Mouse (Mus musculus): Measurements from ENCODE around the gene Fam214b. TPM values are rescaled to one million over a fixed set of nuclear protein-coding genes. Genes with fewer than 3 reads are reported as not detected.

Fam214b gene
- polyA plus RNA-seq, 1 experiment = 4.8 TPM

DNA sequence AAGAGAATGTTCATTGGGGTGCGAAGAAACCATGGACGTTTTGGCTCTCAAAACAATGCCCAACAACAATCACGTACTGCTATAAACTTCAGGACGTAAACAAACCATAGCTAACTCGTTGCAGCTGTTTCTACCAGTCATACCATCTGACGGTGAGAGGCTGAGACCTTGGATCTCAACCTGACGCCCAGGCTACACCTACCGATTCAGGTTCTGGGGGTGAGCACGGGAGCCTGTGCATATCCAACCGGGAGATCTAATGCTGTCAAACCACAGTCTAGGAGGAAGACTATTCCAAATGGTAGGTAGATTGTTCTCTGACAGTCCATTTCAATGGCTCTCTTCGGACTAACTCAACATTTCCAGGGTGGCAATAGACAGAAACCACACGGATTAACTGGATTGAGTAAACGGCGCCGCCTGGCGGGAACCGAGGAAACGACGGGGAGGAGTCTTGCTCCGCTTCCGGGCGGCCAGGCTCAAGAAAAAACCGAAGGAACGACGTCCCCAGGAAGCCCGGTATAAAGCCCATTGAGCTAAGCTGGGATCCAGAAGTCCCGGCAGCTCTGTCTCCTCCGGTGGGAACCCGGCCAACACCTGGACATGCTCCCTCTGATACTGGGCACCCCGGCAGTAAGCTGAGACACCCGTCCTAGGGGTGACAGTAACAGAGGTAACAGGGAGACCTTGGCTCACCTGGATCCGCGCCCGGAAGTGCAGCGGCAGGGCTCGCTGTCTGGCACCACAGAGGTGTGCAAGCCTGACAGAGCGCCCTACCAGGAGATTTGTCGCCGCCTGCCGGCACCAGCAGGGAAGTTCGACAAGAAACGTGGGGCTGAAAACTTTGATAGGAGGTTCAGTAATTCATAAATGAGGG is 20.7 kb downstream of the Fam214b start, which contains the start of gene Pigo:
TSS of gene Pigo (minus strand) at position 736 of the 877 bp plus-strand sequence.
- Histone ChIP-seq H3K79me3 (ENCODE audit: low read depth) (no peaks in the 10 kb centered on the region), H3K36me3 (ENCODE audit: control insufficient read depth, insufficient read depth) (peaks cover 22% of the 10 kb centered on the region)

DNA sequence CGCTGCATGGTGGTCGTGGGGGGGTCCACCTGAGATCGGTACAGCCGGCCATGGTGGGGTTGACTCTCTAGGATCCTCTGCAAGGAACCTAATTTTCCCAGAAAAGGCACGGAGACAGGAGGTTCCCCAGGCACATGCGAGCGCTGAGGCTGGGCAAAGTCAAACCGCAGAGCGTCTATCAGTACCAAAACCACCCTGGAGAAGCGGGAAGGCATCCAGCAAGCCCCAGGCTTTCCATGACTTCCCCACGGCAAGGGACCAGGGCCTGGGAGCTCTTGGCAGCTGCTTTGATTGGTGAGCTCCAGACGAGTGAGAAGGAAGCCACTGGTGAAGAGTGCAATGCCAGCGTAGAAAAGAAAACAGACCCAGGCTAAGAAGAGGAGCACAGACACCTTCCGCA is 21.3 kb downstream of the Fam214b start:
- H3K36me3 ChIP-seq (ENCODE audit: control insufficient read depth, insufficient read depth) = peaks cover 22% of the 10 kb centered on the region
- TF ChIP-seq MYOD1 (IDR thresholded peaks at IDR 0.05; ENCODE audit: control insufficient read depth, insufficient read length, low read depth) = no peak
- TF ChIP-seq CTCF (IDR thresholded peaks at IDR 0.05; ENCODE audit: control insufficient read depth, insufficient read depth, insufficient read length) = no peak
- no peak for TF ChIP-seq MYOG (IDR thresholded peaks at IDR 0.05; ENCODE audit: control insufficient read depth, extremely low read depth, insufficient read length)
- TF ChIP-seq CEBPB (IDR thresholded peaks at IDR 0.05; ENCODE audit: low read depth) = no peak
- TF ChIP-seq FOSL1 (IDR thresholded peaks at IDR 0.05; ENCODE audit: insufficient read depth, low read length, poor library complexity, severe bottlenecking) = no peak
- TF ChIP-seq USF1 (IDR thresholded peaks at IDR 0.05; ENCODE audit: low read depth) = no peak
- no peak for TF ChIP-seq MAX (IDR thresholded peaks at IDR 0.05)
- no peak overlapping the region for H3K4me3 ChIP-seq (ENCODE audit: insufficient read depth, poor library complexity, severe bottlenecking)
- H3K27me3 ChIP-seq (ENCODE audit: control insufficient read depth, insufficient read depth, insufficient read length) = no peaks in the 10 kb centered on the region
- H3K79me2 ChIP-seq (ENCODE audit: control insufficient read depth, insufficient read depth) = peaks cover 3% of the 10 kb centered on the region
- H3ac ChIP-seq (ENCODE audit: control insufficient read depth, insufficient read length, low read depth) = no peak overlapping the region
- no peaks in the 10 kb centered on the region for H3K79me3 ChIP-seq (ENCODE audit: low read depth)

More for the DNA sequence above, 20.7 kb downstream of the Fam214b start, which contains the start of gene Pigo:
- Histone ChIP-seq H3ac (ENCODE audit: control insufficient read depth, insufficient read length, low read depth) (peak within 1 kb of the TSS; percentile 44), H3K79me2 (ENCODE audit: control insufficient read depth, insufficient read depth) (peaks cover 9% of the 10 kb centered on the region), H3K4me3 (ENCODE audit: insufficient read depth, poor library complexity, severe bottlenecking) (peak within 1 kb of the TSS; percentile 29), H3K27me3 (ENCODE audit: control insufficient read depth, insufficient read depth, insufficient read length) (no peaks in the 10 kb centered on the region)
- no peak for TF ChIP-seq CEBPB (IDR thresholded peaks at IDR 0.05; ENCODE audit: low read depth)
- TF ChIP-seq MAX (IDR thresholded peaks at IDR 0.05) = no peak
- no peak for TF ChIP-seq USF1 (IDR thresholded peaks at IDR 0.05; ENCODE audit: low read depth)
- TF ChIP-seq CTCF (IDR thresholded peaks at IDR 0.05; ENCODE audit: control insufficient read depth, insufficient read depth, insufficient read length) = peak; percentile 88

- Histone ChIP-seq H3K79me2 (ENCODE audit: control insufficient read depth, insufficient read depth) (no peaks in the 10 kb centered on the region), H3ac (ENCODE audit: control insufficient read depth, insufficient read length, low read depth) (no peak overlapping the region), H3K4me3 (ENCODE audit: insufficient read depth, poor library complexity, severe bottlenecking) (no peak overlapping the region), H3K79me3 (ENCODE audit: low read depth) (no peaks in the 10 kb centered on the region), H3K36me3 (ENCODE audit: control insufficient read depth, insufficient read depth) (no peaks in the 10 kb centered on the region), H3K27me3 (ENCODE audit: control insufficient read depth, insufficient read depth, insufficient read length) (no peaks in the 10 kb centered on the region)
- TF ChIP-seq FOSL1 (IDR thresholded peaks at IDR 0.05; ENCODE audit: insufficient read depth, low read length, poor library complexity, severe bottlenecking) = no peak
- no peak for TF ChIP-seq CTCF (IDR thresholded peaks at IDR 0.05; ENCODE audit: control insufficient read depth, insufficient read depth, insufficient read length)
- no peak for TF ChIP-seq MYOG (IDR thresholded peaks at IDR 0.05; ENCODE audit: control insufficient read depth, extremely low read depth, insufficient read length)
- TF ChIP-seq CEBPB (IDR thresholded peaks at IDR 0.05; ENCODE audit: low read depth) = no peak
- no peak for TF ChIP-seq USF1 (IDR thresholded peaks at IDR 0.05; ENCODE audit: low read depth)
Observed at GRCm38 (mm10) chr4:43021341-43021740, 24.7 kb downstream of the Fam214b start.

GRCm38 (mm10) chr4:43020876-43021275 is 25.1 kb downstream of the Fam214b start:
- no peaks in the 10 kb centered on the region for H3K27me3 ChIP-seq (ENCODE audit: control insufficient read depth, insufficient read depth, insufficient read length)
- no peaks in the 10 kb centered on the region for H3K36me3 ChIP-seq (ENCODE audit: control insufficient read depth, insufficient read depth)
- H3K4me3 ChIP-seq (ENCODE audit: insufficient read depth, poor library complexity, severe bottlenecking) = no peak overlapping the region
- no peaks in the 10 kb centered on the region for H3K79me2 ChIP-seq (ENCODE audit: control insufficient read depth, insufficient read depth)
- no peak for TF ChIP-seq CEBPB (IDR thresholded peaks at IDR 0.05; ENCODE audit: low read depth)
- TF ChIP-seq CTCF (IDR thresholded peaks at IDR 0.05; ENCODE audit: control insufficient read depth, insufficient read depth, insufficient read length) = no peak
- TF ChIP-seq MYOD1 (IDR thresholded peaks at IDR 0.05; ENCODE audit: control insufficient read depth, insufficient read length, low read depth) = no peak
- no peak for TF ChIP-seq MYOG (IDR thresholded peaks at IDR 0.05; ENCODE audit: control insufficient read depth, extremely low read depth, insufficient read length)
- TF ChIP-seq FOSL1 (IDR thresholded peaks at IDR 0.05; ENCODE audit: insufficient read depth, low read length, poor library complexity, severe bottlenecking) = no peak
- no peak for TF ChIP-seq MAX (IDR thresholded peaks at IDR 0.05)
- no peak for TF ChIP-seq USF1 (IDR thresholded peaks at IDR 0.05; ENCODE audit: low read depth)
- no peak overlapping the region for H3ac ChIP-seq (ENCODE audit: control insufficient read depth, insufficient read length, low read depth)
- no peaks in the 10 kb centered on the region for H3K79me3 ChIP-seq (ENCODE audit: low read depth)

DNA sequence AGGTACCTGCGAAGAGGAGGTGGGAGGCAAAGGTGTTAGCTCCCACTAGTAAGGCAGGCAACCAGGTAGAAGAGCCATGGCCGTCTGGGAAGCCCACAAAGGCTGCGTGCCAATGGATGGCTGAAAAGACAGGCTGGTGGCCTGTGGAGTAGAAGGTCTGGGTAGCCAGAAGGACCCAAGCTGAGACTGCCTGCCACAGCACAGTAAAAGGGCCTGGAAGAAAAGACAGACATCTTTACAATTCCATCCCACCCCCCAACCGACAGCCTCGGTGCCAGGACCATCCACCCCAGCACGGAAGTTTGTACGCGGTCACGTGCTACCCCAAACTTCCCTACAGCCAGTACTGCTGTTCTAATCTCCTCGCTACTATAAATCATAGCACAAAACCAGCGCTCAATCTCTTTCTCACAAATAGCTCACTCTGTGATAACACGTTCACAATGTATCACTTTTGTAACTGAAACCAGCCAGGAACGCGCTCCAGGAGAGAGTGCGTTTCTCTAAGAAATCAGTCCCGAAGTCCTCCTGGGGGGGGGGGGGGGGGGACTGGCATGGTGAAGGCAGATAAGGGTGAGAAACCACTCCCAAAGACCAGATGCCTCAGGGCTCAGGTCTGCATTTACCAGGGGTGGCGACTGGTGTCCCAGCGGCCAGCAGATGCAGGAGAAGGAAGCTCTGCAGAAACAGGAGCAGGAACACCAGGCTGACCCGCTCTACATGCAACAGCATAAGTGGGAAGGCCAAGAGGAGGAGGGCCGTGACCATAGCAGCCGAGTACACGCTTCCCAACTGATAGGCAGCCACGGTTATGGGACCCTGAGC is 26.2 kb downstream of the Fam214b start:
- Histone ChIP-seq H3K79me3 (ENCODE audit: low read depth) (no peaks in the 10 kb centered on the region), H3ac (ENCODE audit: control insufficient read depth, insufficient read length, low read depth) (no peak overlapping the region), H3K36me3 (ENCODE audit: control insufficient read depth, insufficient read depth) (no peaks in the 10 kb centered on the region), H3K4me3 (ENCODE audit: insufficient read depth, poor library complexity, severe bottlenecking) (no peak overlapping the region), H3K79me2 (ENCODE audit: control insufficient read depth, insufficient read depth) (no peaks in the 10 kb centered on the region), H3K27me3 (ENCODE audit: control insufficient read depth, insufficient read depth, insufficient read length) (no peaks in the 10 kb centered on the region)
- TF ChIP-seq USF1 (IDR thresholded peaks at IDR 0.05; ENCODE audit: low read depth) = no peak
- TF ChIP-seq CTCF (IDR thresholded peaks at IDR 0.05; ENCODE audit: control insufficient read depth, insufficient read depth, insufficient read length) = no peak
- no peak for TF ChIP-seq MYOG (IDR thresholded peaks at IDR 0.05; ENCODE audit: control insufficient read depth, extremely low read depth, insufficient read length)
- no peak for TF ChIP-seq MYOD1 (IDR thresholded peaks at IDR 0.05; ENCODE audit: control insufficient read depth, insufficient read length, low read depth)
- no peak for TF ChIP-seq MAX (IDR thresholded peaks at IDR 0.05)
- no peak for TF ChIP-seq FOSL1 (IDR thresholded peaks at IDR 0.05; ENCODE audit: insufficient read depth, low read length, poor library complexity, severe bottlenecking)
- TF ChIP-seq CEBPB (IDR thresholded peaks at IDR 0.05; ENCODE audit: low read depth) = no peak
